Mouse (Mus musculus) central nervous system, embryonic 18 days (tissue): ENCODE results near the gene Gpr137. TPM values are rescaled to one million over a fixed set of nuclear protein-coding genes. Genes with fewer than 3 reads are reported as not detected.

Experiments
- polyA plus RNA-seq: library from polyadenylated mRNA; depleted of rRNA; stranded (reverse); fragments of >200 nt; gene quantifications from 2 replicates; pipeline ENCODE4 v1.2.3, GENCODE M21; 2012; rRNA removed

The Gpr137 gene
- 70.7 and 71.6 TPM in 2 replicates for polyA plus RNA-seq

GRCm38 (mm10) chr19:6942249-6942691 lies at the start of gene Gpr137:
Gene Gpr137 (minus strand): TSS chr19:6942480.

GRCm38 (mm10) chr19:6987061-6987903 lies 45.0 kb upstream of the Gpr137 start, which contains the start of gene Vegfb:
Gene Vegfb (minus strand): TSS chr19:6987651.

DNA sequence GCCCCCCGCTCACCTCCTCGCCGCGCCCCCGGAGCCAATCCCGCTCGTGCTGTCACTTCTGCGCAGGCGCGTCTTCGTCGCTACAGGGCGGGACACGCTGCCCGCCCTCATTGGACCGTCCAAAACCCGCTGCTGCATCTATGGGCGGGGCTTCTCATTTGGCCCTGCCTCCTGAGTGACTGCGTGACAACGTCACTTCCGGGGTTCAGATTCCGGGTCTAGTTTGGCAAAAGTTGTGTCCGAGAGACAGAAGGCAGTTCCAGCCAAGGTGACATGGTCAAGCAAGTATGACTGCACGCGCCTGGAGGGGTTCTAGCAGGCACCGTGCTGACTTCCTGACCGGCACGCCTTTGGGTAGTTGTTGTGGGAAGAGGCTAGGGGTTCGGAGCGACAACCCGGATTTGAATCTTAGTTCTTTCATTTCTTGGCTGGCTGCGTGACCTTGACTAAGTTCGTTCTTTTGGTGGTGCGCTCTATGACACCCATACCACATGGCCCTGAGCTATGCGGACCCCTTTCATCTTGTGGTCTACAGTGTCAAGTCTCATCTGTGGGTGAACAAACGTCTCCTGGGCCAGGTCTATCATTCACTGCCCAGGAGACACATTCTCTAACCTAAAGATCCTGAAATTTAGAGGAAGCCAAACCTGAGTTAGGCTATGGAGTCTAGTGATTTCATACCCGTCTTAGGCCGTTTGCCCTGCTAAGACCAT lies 38.3 kb upstream of the Gpr137 start, which contains the start of gene Fkbp2:
Gene Fkbp2, minus strand, starts transcription at position 121 of the 713 bp plus-strand sequence.

DNA sequence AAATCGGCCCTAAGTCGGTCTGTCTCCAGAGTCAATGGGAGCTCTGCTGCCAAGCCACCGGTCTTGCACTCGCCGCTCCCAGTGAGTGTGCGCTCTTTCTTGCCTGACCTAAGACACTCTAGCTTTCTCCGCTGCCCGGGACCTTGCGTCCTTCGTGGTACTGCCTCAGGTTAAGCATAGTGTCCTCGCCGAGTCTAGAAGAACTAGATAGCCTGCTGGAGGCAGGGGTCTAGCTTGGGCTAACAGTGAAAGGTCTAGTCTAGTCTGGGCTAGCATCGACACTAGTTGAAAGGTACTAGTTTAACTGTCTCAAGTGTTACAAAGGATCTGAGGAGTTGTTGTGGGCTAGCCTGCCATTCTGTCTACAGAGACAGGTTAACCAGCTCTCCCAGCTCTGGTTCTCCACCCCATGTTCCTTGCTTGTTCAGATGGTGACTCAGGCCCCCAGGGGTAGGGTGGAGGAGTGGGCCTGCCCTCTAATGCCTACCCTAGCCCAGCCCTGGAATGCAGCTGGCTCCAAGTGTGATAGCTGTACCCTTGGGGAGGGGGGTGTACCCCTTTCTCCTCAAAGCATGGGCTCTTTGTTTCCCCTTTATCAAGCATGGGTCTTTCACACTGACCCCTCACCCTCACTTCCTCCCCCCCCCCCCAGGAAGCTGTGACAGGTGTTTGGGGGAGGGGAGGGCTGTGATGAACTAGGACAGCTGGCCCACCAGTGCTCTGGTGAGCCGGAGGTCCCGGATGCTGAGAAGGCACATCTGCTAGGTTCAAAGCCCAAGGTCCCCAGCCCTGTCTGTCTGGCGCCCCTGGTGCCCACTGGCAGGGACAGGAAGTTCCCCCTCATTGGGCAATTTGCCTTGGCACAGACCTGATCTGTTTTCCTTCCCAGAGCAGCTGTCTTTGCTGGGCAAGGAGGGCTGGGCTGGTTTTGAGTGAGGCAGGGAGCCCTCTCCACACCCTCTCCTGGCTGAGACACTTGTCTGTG lies 33.5 kb upstream of the Gpr137 start, which contains the start of gene Plcb3:
Gene Plcb3, minus strand, starts transcription at position 934 of the 985 bp plus-strand sequence.

GRCm38 (mm10) chr19:6974211-6975205 lies 32.2 kb upstream of the Gpr137 start, which contains the start of gene Ppp1r14b:
Gene Ppp1r14b (plus strand): TSS chr19:6974968.

GRCm38 (mm10) chr19:6941372-6942248 lies 670 bp downstream of the Gpr137 start, which contains the start of gene Bad:
Gene Bad (plus strand): TSS chr19:6941861.

DNA sequence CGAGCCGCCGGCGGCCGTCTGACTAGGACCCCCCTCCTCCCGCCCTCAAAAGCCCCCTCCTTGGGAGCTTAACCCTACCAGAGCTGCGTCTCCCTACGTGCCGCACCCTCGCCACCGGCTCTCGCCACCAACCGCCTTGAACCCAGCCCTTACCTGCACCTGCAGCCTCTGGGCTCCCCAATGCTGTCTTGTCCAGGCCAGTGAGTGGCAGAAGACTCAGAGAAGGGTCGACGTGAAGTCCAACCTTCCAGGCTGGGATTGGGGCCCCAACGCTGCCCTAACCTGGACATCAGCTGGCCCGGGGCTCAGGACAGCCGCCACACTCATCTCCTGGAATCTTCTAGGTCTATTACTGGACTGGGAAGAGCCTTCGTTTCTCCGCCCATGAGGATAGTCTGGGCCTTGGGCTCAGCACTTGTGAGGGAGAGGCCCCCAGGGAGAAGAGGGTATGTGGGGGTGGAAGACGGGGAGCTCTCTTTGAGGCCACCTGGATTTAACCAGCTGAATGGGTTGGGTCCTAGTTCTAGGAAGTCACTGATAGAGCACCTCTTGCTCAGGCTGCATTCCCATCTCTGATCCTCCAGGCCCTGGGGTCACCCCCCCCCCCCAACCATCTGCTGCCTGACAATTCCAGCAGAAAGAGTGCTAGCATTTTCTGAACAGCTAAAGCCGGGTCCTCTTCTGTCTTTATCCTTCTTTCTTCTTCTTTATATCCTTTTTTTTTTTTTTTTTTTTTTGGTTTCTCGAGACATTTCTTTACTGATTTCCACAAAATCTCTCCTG lies 7.9 kb downstream of the Gpr137 start, which contains the start of gene Kcnk4:
Gene Kcnk4, minus strand, starts transcription at position 321 of the 783 bp plus-strand sequence.

DNA sequence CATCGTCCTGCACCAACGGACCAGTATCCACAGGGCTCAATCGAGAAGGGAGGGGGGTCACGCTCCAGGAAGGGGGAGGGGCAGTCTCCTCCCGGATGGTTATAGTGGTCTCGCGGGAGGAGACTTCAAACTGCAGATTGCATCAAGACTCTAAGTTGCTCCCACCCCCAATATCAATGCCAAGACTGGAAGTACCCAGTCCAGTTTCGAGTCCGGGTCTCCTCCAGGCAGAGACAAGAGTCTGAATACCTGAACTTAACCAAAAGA lies 17.0 kb downstream of the Gpr137 start, which contains the start of gene Catsperz:
Gene Catsperz, minus strand, starts transcription at position 74 of the 267 bp plus-strand sequence.

DNA sequence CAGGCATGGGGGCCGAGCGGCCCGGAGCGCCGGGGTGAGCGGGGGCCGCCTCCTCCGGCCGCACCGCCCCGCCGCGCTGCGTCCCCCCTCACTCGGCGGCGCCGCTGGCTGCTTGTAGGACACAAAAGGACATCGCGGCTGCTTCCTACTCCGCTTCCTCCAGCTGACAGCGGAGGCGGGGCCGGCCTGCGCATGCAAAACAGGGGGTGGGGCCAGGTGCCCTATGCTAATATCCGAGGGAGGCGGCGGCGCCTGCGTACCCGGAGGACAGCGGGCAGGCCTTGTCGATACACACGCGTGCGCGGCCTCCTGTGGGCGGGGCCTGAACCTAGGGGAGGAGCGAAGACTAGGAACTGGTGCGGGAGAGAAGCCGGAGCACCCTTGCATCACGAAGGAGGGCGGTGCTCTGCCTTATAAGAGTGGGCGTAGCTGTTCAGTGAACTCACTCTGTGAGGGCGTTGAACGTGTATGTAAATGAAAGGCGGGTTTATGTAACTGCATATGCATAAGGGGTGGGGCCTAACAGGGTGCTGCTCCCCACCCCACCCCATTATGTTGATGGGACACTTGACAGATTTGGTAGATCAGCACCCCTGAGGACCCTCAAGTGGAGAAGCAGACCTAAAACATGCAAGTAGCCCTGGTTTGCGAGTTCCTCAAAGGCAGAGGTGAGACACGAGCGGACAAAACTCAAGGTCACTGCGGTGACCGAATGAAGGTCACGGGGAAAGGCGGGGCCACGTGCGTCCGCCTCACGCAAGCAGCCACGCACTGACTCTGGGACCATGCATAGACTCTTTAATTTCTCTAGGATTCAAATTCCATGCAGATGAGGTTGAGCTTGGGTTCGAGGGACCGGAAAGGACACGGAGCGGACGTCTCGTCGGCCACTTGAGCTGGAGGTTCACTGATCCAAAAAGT lies 20.4 kb downstream of the Gpr137 start, which contains the start of gene Esrra:
Gene Esrra, minus strand, starts transcription at position 167 of the 921 bp plus-strand sequence.

DNA sequence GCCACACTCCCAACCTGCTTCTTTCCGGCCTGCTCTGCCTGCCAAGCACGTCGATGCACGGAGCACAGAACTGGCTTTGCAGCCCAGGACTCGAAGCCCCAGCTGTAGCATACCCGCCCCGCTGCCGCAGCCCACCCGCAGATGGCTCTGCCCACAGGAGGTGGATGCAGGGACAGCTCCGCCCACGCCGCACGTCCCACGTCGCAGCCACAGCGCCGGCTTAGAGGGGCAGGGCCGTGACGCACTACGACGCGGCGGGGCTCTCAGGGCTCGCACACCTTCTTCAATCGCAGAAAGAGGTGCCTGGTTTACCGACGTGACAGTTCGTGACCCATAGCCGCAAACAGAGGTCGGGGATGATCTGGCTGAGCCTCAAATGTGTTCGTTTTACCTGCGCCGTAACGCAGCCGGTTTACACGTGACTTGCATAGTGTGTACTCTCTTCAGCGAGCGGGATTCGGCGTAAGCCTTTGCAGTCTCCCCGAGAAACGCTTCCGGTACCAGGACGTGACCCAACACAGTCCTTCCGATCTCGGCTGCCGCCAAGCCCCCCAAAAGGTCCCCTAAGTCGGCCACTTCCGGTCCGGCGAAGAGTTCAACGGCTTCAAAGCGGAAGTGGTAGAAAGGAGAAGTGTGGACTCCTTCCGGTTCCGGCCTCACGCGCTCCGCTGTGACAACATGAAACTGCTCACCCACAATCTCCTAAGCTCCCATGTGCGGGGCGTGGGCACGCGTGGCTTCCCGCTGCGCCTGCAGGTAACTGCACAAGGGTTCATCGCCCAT lies 32.6 kb downstream of the Gpr137 start, which contains the start of the genes Trmt112 and Prdx5:
Gene Trmt112, plus strand, starts transcription at position 192 of the 783 bp plus-strand sequence.
Gene Prdx5, minus strand, starts transcription at position 600 of the 783 bp plus-strand sequence.

Other genes starting within 250 kb of the Gpr137 start
- 11.6 and 12.8 TPM in 2 replicates for gene Rps6ka4, start 101.8 kb downstream of the Gpr137 start, polyA plus RNA-seq
- gene Ccdc88b, start 84.3 kb downstream of the Gpr137 start, polyA plus RNA-seq, result 0.70 and 0.73 TPM in 2 replicates
- 126 and 130 TPM in 2 replicates for gene Trmt112, start 32.8 kb downstream of the Gpr137 start, polyA plus RNA-seq
- 225 and 266 TPM in 2 replicates for gene Prdx5, start 32.4 kb downstream of the Gpr137 start, polyA plus RNA-seq
- gene Esrra, start 20.7 kb downstream of the Gpr137 start, polyA plus RNA-seq, result 34.4 and 35.8 TPM in 2 replicates
- 2.1 and 3.5 TPM in 2 replicates for gene Catsperz, start 17.1 kb downstream of the Gpr137 start, polyA plus RNA-seq
- gene Kcnk4, start 8.0 kb downstream of the Gpr137 start, polyA plus RNA-seq, result 6.2 and 7.6 TPM in 2 replicates
- gene Bad, start 619 bp downstream of the Gpr137 start, polyA plus RNA-seq, result 75.7 and 84.2 TPM in 2 replicates
- 335 and 363 TPM in 2 replicates for gene Ppp1r14b, start 32.5 kb upstream of the Gpr137 start, polyA plus RNA-seq
- gene Plcb3, start 34.0 kb upstream of the Gpr137 start, polyA plus RNA-seq, result 19.4 and 21.4 TPM in 2 replicates
- 93.3 and 98.7 TPM in 2 replicates for gene Fkbp2, start 38.0 kb upstream of the Gpr137 start, polyA plus RNA-seq
- 34.7 and 47.7 TPM in 2 replicates for gene Vegfb, start 45.2 kb upstream of the Gpr137 start, polyA plus RNA-seq
- gene Dnajc4, start 50.1 kb upstream of the Gpr137 start, polyA plus RNA-seq, result 22.8 and 25.8 TPM in 2 replicates
- gene Nudt22, start 53.6 kb upstream of the Gpr137 start, polyA plus RNA-seq, result 11.8 and 14.1 TPM in 2 replicates
- gene Trpt1, start 53.7 kb upstream of the Gpr137 start, polyA plus RNA-seq, result 19.0 and 20.4 TPM in 2 replicates
- gene Fermt3, start 77.0 kb upstream of the Gpr137 start, polyA plus RNA-seq, result 2.9 and 3.5 TPM in 2 replicates
- 142 and 148 TPM in 2 replicates for gene Stip1, start 97.5 kb upstream of the Gpr137 start, polyA plus RNA-seq
- 8.4 and 10.0 TPM in 2 replicates for gene Macrod1, start 114.3 kb upstream of the Gpr137 start, polyA plus RNA-seq
- gene Flrt1, start 163.2 kb upstream of the Gpr137 start, polyA plus RNA-seq, result 2.8 and 3.1 TPM in 2 replicates